Mouse (Mus musculus) midbrain, embryonic 10.5 days (tissue): ENCODE data around the gene Tle4. TPM values are rescaled to one million over a fixed set of nuclear protein-coding genes. Genes with fewer than 3 reads are reported as not detected.

Experiments used
- DNase-seq: peaks from one replicate; pipeline ENCODE4 v3.0.0-alpha.2; 2017; ENCODE audit warnings: low spot score
- H3K27ac ChIP-seq: fragments of 300-500 bp; sonication (generic); replicated peaks from 2 replicates; pipeline ENCODE4 v1.5.1; 2016; ENCODE audit warnings: mild to moderate bottlenecking
- H3K27me3 ChIP-seq: fragments of 300-500 bp; sonication (generic); 2 replicates; pipeline ENCODE4 v1.6.1; 2016; ENCODE audit warnings: low read depth, mild to moderate bottlenecking; ENCODE audit not compliant: poor library complexity, severe bottlenecking
- H3K36me3 ChIP-seq: fragments of 300-500 bp; sonication (generic); 2 replicates; pipeline ENCODE4 v1.6.1; 2016; ENCODE audit warnings: mild to moderate bottlenecking, moderate library complexity
- H3K4me1 ChIP-seq: fragments of 300-500 bp; sonication (generic); 2 replicates; pipeline ENCODE4 v1.6.1; 2016
- H3K4me3 ChIP-seq: fragments of 300-500 bp; sonication (generic); 2 replicates; pipeline ENCODE4 v1.5.1; 2016; ENCODE audit warnings: mild to moderate bottlenecking, moderate library complexity
- H3K9me3 ChIP-seq: fragments of 300-500 bp; sonication (generic); replicated peaks from 2 replicates; pipeline ENCODE4 v1.6.1; 2016; ENCODE audit warnings: mild to moderate bottlenecking
- WGBS: fragments of 180-500 bp; shearing (Covaris S2); methylation state at CpG from one replicate; pipeline ENCODE4 v1.1.7; 2016; 5-methylcytosine and 5-hydroxymethylcytosine counted together
- polyA plus RNA-seq: library from polyadenylated mRNA; unstranded; fragments of >200 nt; fragmentation: Nextera tagmentation; extraction: Ambion mirVana; gene quantifications from 2 replicates; pipeline ENCODE4 v1.2.1, GENCODE M21; 2016

Tle4 gene
- polyA plus RNA-seq, 1 experiment from 2014 or later, result 19.0 TPM

DNA sequence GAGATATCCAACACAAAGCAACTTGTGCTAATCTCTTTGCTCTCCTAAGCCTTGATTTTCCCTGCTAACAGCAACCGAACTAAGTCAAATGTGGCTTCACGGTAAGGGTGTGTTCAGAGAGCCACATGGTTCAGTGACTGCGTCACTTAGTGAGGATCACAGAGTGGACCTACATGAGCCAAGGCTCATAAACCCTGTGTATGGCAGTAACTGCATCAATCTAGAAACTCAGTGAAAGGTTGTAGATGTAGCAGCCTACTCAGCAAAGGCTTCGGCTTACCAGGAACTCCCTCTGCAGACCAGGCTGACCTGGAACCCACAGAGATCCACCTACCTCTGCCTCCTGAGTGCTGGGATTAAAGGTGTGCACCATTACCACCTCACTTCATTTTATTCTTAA lies 164.0 kb downstream of the Tle4 start:
- no peak for DNase-seq
- Histone ChIP-seq H3K27ac (no peak overlapping the region), H3K36me3 (no peaks in the 10 kb centered on the region), H3K4me3 (no peak overlapping the region), H3K27me3 (peaks cover 5% of the 10 kb centered on the region; the same call in 1 of the 2 replicates), H3K4me1 (peaks cover 21% of the 10 kb centered on the region), H3K9me3 (no peaks in the 10 kb centered on the region)
- WGBS, result 87% methylated on average over 4 of the region's 4 CpGs

- no peak overlapping the region for H3K27ac ChIP-seq
- no peak for DNase-seq
- H3K9me3 ChIP-seq, result no peaks in the 10 kb centered on the region
- H3K36me3 ChIP-seq, result no peaks in the 10 kb centered on the region
- H3K4me3 ChIP-seq, result no peak overlapping the region
- peaks cover 5% of the 10 kb centered on the region; the same call in 1 of the 2 replicates for H3K27me3 ChIP-seq
- WGBS, result 90% methylated on average over 7 of the region's 7 CpGs
- peaks cover 21% of the 10 kb centered on the region for H3K4me1 ChIP-seq
Measured at GRCm38 (mm10) chr19:14432436-14432835, 165.4 kb downstream of the Tle4 start.

DNA sequence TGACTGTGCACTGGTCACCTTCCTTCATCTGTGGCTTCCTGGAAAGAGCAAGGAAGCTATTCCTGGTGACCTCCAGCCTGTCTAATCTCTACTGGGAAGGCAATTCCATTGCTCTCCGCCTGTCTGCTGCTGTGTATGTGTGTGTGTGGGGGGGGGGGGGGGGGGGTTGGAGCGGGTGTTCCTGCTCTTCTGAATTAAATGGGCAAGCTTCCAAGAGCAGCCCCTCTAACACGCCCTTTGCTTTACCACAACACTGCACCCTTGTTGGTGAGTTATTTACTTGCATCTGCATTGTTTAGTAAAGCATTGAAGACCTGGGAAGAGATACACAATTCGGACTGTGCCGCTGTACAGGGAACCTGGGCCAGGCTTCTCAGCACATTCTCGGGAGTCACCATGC lies 170.9 kb downstream of the Tle4 start:
- H3K27ac ChIP-seq, result no peak overlapping the region
- DNase-seq, result no peak
- peaks cover 11% of the 10 kb centered on the region for H3K4me1 ChIP-seq
- no peak overlapping the region for H3K4me3 ChIP-seq
- WGBS, result 79% methylated on average over 6 of the region's 6 CpGs
- no peaks in the 10 kb centered on the region for H3K27me3 ChIP-seq
- no peaks in the 10 kb centered on the region for H3K9me3 ChIP-seq
- H3K36me3 ChIP-seq, result no peaks in the 10 kb centered on the region

GRCm38 (mm10) chr19:14426244-14426868 lies 171.5 kb downstream of the Tle4 start:
- H3K36me3 ChIP-seq, result no peaks in the 10 kb centered on the region

DNA sequence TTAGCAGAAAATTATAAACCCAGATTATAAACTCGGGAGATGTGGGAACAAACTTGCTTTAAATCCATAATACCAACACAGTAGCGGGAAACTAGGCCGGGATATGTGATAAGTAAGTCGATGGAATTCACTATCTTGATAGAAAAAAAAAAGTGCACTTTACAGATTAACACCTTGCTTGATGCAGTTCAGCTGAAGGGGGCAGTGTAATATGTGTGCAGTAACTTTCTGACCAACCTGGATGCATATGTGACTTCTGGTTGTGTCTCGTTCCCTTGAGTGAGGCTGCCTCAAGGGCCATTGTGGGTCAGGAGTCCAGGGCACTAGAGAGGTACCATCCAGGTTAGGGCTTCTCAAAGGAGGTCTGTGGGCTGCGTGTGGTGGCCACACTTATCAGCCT lies 172.7 kb downstream of the Tle4 start:
- Histone ChIP-seq H3K4me1 (peaks cover 11% of the 10 kb centered on the region), H3K4me3 (no peak overlapping the region), H3K36me3 (no peaks in the 10 kb centered on the region), H3K27me3 (no peaks in the 10 kb centered on the region), H3K9me3 (no peaks in the 10 kb centered on the region), H3K27ac (no peak overlapping the region)
- 90% methylated on average over 6 of the region's 6 CpGs for WGBS
- no peak for DNase-seq

More at GRCm38 (mm10) chr19:14426244-14426868, 171.5 kb downstream of the Tle4 start:
- Histone ChIP-seq H3K4me1 (peaks cover 11% of the 10 kb centered on the region), H3K27me3 (no peaks in the 10 kb centered on the region), H3K4me3 (no peak overlapping the region), H3K27ac (no peak overlapping the region), H3K9me3 (no peaks in the 10 kb centered on the region)
- no peak for DNase-seq
- WGBS, result 77% methylated on average over 19 of the region's 19 CpGs

GRCm38 (mm10) chr19:14424016-14424964 lies 173.6 kb downstream of the Tle4 start:
- DNase-seq, result no peak
- no peak overlapping the region for H3K4me3 ChIP-seq

GRCm38 (mm10) chr19:14421691-14422090 lies 176.2 kb downstream of the Tle4 start:
- Histone ChIP-seq H3K9me3 (no peaks in the 10 kb centered on the region), H3K36me3 (no peaks in the 10 kb centered on the region), H3K27me3 (peaks cover 12% of the 10 kb centered on the region; the same call in 1 of the 2 replicates), H3K4me1 (peaks cover 12% of the 10 kb centered on the region), H3K4me3 (no peak overlapping the region), H3K27ac (no peak overlapping the region)
- DNase-seq, result no peak
- WGBS, result 94% methylated on average over 5 of the region's 5 CpGs

More at GRCm38 (mm10) chr19:14424016-14424964, 173.6 kb downstream of the Tle4 start:
- H3K4me1 ChIP-seq, result peaks cover 11% of the 10 kb centered on the region
- no peaks in the 10 kb centered on the region for H3K36me3 ChIP-seq
- H3K27ac ChIP-seq, result no peak overlapping the region
- no peaks in the 10 kb centered on the region for H3K9me3 ChIP-seq
- 76% methylated on average over 12 of the region's 12 CpGs for WGBS
- no peaks in the 10 kb centered on the region for H3K27me3 ChIP-seq

- Histone ChIP-seq H3K4me1 (peaks cover 22% of the 10 kb centered on the region), H3K27ac (no peak overlapping the region), H3K27me3 (peaks cover 14% of the 10 kb centered on the region; the same call in 1 of the 2 replicates), H3K9me3 (no peaks in the 10 kb centered on the region), H3K36me3 (no peaks in the 10 kb centered on the region), H3K4me3 (no peak overlapping the region)
- DNase-seq, result no peak
- WGBS, result 88% methylated on average over 5 of the region's 5 CpGs
Measured at GRCm38 (mm10) chr19:14419886-14420285, 178.0 kb downstream of the Tle4 start.

GRCm38 (mm10) chr19:14416845-14417244 lies 181.0 kb downstream of the Tle4 start:
- WGBS, result 69% methylated on average over 5 of the region's 5 CpGs
- peaks cover 33% of the 10 kb centered on the region for H3K4me1 ChIP-seq

DNA sequence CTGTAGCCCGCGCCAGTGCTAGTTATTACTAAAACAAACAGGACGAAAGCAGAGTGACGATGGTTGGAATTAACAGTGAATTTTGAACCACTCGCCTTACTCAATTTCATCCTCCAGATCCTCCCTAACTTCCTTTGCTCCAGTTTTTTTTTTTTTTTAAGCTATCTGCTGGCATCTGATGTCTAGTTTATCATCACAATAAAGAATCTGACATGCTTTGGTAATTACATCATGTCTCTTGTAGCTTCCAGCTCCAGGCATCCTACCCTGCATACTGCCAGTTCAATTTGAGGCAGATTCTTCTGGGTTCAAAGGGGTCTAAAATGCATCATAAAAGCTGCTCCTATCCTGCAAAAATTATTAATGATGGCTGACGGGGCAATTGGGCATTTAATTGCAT lies 181.9 kb downstream of the Tle4 start:
- Histone ChIP-seq H3K9me3 (no peaks in the 10 kb centered on the region), H3K27ac (no peak overlapping the region), H3K4me1 (peaks cover 33% of the 10 kb centered on the region), H3K27me3 (peaks cover 14% of the 10 kb centered on the region; the same call in 1 of the 2 replicates), H3K4me3 (no peak overlapping the region), H3K36me3 (no peaks in the 10 kb centered on the region)
- 76% methylated on average over 6 of the region's 6 CpGs for WGBS
- no peak for DNase-seq

More at GRCm38 (mm10) chr19:14416845-14417244, 181.0 kb downstream of the Tle4 start:
- no peaks in the 10 kb centered on the region for H3K9me3 ChIP-seq
- no peak overlapping the region for H3K4me3 ChIP-seq
- no peak overlapping the region for H3K27ac ChIP-seq
- H3K27me3 ChIP-seq, result peaks cover 14% of the 10 kb centered on the region; the same call in 1 of the 2 replicates
- no peaks in the 10 kb centered on the region for H3K36me3 ChIP-seq
- no peak for DNase-seq

- DNase-seq, result no peak
- Histone ChIP-seq H3K4me1 (peaks cover 37% of the 10 kb centered on the region), H3K4me3 (no peak overlapping the region), H3K27ac (no peak overlapping the region), H3K9me3 (no peaks in the 10 kb centered on the region), H3K36me3 (no peaks in the 10 kb centered on the region), H3K27me3 (peaks cover 14% of the 10 kb centered on the region; the same call in 1 of the 2 replicates)
- WGBS, result 3% methylated on average over 4 of the region's 4 CpGs
Measured at GRCm38 (mm10) chr19:14414957-14415356, 182.9 kb downstream of the Tle4 start.

- WGBS, result 82% methylated on average over 10 of the region's 10 CpGs
- H3K27ac ChIP-seq, result no peak overlapping the region
Measured at GRCm38 (mm10) chr19:14406603-14407002, 191.2 kb downstream of the Tle4 start.

More at GRCm38 (mm10) chr19:14406603-14407002, 191.2 kb downstream of the Tle4 start:
- no peak for DNase-seq
- Histone ChIP-seq H3K9me3 (no peaks in the 10 kb centered on the region), H3K4me1 (peaks cover 4% of the 10 kb centered on the region; the same call in 1 of the 2 replicates), H3K4me3 (no peak overlapping the region), H3K27me3 (0 out of 2 replicates have a peak, but pooled peaks cover 9% of the 10 kb centered on the region), H3K36me3 (no peaks in the 10 kb centered on the region)
